Mouse (Mus musculus) fat pad, adult 2 months (tissue): ENCODE measurements at regions not wholly inside any gene's neighbourhood (a gene's known extent, or its start where the extent isn't known, plus 50 kb on each side); places are given as distances from the start of the nearest gene placed in this dataset.

Experiments used
- DNase-seq: peaks from one replicate; pipeline ENCODE4 v3.0.0-alpha.2; 2011; ENCODE audit warnings: low read depth, low spot score; ENCODE audit errors: extremely low read depth

DNA sequence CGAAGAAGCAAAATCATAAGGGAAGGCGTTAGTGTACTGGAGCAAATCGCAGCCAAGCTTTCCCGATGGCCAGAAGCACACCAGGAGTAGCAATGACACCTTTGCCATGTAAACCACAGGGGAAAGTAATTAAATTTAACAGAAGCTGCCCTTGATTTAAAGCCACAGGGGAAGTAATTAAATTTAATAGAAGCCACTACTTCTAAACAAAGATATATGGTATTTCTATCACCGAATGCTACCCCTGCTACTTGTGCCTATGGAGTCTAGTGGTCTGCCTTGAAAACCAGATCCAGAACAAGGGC, 240.9 kb downstream of the Ttll7 start:
- no peak for DNase-seq

DNA sequence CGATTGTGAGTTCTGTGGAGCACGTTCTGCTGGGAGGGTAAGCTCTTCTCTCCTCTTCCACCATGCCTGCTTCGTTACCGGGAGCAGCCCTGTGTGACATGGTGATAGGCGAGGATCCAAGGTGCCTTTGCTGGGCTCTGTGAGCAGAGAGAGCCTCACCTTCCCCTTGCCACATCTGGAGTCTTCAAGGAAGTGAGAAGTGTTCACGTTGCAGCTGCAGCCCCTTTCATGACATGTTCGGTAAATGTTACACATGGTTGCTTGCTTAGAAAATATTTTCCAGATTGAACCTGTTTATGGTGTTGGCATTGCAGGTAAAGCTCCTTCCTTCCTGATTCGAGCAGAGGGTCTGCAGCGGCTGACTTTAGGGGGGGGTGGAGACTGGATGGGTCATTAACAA, 244.0 kb downstream of the Ttll7 start:
- no peak for DNase-seq

DNA sequence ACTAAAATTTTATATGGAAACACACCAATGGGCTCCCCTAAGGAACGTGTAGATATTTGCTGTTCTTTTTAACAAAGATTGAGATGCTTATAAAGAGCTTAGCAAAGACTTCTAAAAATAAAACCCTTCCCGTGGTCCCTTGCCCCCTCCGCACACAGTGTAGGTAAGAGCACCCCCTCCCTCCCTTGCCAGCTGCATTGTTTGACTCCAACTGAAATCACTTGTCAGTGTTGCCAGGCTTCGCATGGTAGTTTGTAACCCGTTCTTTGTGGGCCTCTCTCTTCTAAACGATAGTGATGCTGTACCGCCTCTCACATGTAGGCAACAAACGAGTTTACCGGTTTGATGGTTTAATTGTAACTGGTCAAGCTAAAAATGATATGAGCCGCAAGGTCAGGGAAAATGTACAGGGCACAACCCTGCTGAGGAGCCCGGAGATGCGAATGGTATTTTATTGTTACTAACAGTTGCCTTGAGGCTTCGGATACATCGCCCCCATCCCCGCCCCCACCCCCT, 246.0 kb downstream of the Ttll7 start:
- DNase-seq, result no peak

DNA sequence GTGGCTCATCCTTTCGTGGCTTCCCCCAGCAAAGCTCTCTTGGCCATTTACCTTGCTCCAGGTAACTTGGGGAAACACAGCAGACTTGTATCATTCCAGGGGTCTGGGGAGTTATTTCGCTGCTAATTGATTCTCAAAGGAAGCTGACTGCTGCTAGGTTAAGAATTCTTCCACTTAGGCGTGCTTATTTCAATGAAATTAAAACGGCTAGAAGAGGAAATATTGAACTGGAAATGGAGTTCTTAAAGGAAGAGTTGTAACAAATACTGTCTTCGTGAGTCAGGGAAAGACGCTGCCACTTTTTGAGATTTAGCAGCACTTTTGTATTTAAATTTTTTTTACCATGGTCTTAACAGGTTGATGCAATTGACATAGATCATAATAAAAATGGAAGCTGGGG, 246.4 kb downstream of the Ttll7 start:
- DNase-seq, result no peak

GRCm38 (mm10) chr3:147099143-147099713, 247.1 kb downstream of the Ttll7 start:
- DNase-seq, result peak; percentile 69

DNA sequence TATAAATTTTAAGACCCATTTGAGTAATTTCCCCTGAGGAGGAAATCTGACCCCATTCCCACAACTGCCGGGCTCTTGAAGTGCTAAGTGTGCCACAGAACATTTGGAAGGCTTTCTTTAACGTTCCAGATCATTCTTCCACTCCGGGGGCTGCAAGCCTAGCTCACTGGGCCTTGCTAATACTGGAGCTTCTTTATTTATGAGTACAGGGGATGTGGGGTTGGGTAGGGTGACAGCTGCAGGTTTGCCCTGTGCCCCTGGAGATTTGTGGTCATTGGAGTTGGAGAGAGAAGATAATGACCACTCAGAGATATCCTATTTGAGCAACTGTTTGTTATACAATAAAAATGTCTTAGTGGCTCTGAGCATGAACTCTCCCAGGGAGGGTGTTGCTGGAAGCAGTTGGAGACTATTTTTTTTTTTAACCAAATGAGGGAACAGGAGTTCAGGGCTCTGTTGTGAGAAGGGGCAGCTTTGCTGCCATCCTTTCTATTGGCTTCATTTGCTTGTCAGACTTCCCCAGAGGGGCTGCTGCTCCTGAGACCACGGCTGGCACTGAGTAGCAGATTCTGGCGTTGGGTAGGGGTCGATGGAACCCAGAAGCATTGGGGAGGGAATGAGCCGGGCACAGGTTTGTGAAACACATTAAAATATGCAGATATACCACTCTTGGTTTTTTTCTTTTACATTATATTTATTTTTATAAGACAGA, 249.0 kb downstream of the Ttll7 start:
- DNase-seq, result no peak

GRCm38 (mm10) chr3:147101765-147102113, 249.6 kb downstream of the Ttll7 start:
- no peak for DNase-seq

DNA sequence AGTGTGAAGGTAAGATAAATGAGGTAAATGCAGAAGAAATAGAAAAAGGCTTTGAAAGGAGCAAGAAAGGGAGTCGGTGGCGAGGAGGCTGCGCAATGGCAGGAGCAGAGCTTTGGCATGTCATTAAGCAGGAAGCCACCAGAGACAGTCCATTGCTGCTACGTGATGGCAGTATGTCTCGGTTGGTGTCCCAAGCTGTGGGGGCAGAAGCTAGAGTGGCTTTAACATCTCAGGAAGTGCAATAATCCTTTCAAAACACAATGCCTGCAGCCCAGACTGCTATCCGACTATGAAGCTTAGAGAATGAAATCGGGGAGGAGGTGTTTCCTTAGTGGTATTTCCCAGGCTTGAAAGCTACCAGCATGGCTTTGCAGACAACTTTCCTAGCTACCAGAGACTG, 251.3 kb downstream of the Ttll7 start:
- DNase-seq, result no peak

GRCm38 (mm10) chr3:147117609-147118008, 265.4 kb downstream of the Ttll7 start:
- DNase-seq, result no peak

GRCm38 (mm10) chr3:147118092-147118491, 265.9 kb downstream of the Ttll7 start:
- DNase-seq, result no peak

- no peak for DNase-seq
Observed at GRCm38 (mm10) chr3:147118622-147119021, 266.5 kb downstream of the Ttll7 start.

GRCm38 (mm10) chr3:147121826-147122225, 269.7 kb downstream of the Ttll7 start:
- DNase-seq, result no peak

DNA sequence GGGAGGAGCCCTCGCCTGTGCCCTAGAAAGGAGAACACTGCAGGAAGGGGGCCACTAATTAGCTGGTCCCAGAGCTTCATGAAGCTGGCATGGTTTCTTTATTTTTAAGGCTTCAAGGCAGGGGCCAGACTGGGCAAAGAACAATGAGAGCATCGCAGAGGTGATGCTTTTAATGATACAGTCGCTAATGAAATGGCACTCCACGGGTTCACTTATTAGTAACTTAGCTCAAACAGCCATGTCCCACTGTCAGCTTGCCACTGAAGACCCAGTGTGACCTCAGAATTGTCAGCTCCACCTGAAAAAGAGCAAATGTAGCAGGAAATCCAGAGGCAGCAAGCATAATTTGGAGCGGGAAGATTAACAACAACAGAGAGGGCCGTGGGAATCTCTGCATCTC, 275.6 kb downstream of the Ttll7 start:
- no peak for DNase-seq

- no peak for DNase-seq
Observed at GRCm38 (mm10) chr3:147132830-147133229, 280.7 kb downstream of the Ttll7 start.

GRCm38 (mm10) chr3:147133408-147133807, 281.2 kb downstream of the Ttll7 start:
- no peak for DNase-seq

DNA sequence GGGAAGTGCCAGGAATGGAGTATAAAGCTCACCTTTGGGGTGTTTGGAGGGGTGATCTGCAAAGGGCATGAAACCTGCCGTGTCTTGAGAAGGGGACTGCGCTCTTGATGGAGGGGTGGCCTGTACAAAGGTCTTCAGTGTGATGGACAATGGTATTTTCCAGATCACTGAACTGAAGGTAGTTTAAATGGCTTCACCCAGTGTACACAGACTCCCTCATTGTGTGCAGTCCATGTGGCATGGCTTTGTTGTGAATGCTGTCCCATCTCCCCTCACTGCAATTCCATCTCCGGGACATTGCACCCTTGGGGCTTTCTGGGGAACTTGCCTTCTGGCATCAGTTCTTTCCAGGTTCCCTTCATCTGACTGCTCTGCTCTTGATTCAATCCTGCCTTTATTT, 288.2 kb downstream of the Ttll7 start:
- no peak for DNase-seq

DNA sequence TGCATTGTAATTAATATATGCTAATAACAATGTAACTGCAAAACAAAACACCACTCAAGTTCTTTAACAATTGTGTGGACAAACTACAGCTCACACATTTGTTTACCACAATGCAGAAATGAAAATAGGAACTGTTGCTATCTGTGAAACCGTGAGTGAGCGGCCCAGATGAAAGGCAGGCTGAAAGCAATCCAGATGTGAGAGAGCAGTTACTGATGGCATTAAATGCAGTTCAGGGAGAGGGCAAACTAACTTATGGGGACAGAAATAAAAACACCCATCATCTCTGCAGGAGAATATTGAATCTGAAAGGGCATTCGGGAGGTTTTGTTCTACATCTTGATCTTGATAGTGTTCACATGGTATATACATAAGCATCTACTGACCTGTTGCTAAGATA, 301.3 kb downstream of the Ttll7 start:
- DNase-seq, result no peak

GRCm38 (mm10) chr3:147153998-147154397, 301.8 kb downstream of the Ttll7 start:
- DNase-seq, result no peak

DNA sequence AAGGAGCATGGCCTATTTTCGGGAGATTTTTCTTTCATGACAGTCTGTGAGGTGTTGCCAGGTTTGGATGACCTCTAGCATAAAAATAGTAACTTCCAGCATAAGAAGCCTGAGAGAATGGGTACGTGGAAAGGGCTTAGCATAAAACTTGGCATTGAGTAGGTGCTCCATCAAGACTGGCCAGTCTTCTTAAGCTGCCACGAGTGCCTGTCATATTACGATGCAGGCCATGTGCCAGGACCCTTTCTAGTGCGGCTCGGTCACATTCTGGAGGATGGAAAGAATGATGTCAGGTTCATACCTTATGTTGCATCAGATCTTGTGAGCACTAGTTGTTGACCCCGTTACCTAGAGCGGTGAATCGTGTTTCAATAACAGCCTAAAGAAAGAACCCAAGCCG, 311.0 kb downstream of the Ttll7 start:
- peak; percentile 59 for DNase-seq

GRCm38 (mm10) chr3:147163540-147163939, 311.4 kb downstream of the Ttll7 start:
- DNase-seq, result no peak

DNA sequence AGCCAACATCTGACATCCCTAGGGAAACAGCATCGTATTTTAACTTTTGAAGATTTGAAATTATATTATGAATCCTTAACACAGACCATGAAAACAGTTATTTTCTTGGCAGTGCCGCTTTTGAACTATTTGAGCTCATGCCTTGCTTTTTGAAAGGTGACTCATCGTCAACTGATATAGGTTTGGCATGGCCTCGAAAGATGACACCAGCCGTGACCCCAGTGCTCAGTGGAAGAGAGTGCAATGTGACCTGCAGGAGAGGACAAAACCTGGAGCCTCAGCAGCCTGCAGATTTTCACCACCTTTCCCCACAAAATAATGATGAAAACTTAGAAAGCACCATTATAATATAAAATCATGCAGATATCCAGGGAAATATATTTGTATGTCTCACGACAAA, 312.8 kb downstream of the Ttll7 start:
- DNase-seq, result no peak

- no peak for DNase-seq
Observed at GRCm38 (mm10) chr3:147166555-147166954, 314.4 kb downstream of the Ttll7 start.

- DNase-seq, result no peak
Observed at GRCm38 (mm10) chr3:147169215-147169614, 317.0 kb downstream of the Ttll7 start.
